Mouse (Mus musculus): ENCODE results near the gene Tst. TPM values are rescaled to one million over a fixed set of nuclear protein-coding genes. Genes with fewer than 3 reads are reported as not detected.

The Tst gene
- polyA plus RNA-seq, 1 experiment from 2014 or later, result 123 TPM

DNA sequence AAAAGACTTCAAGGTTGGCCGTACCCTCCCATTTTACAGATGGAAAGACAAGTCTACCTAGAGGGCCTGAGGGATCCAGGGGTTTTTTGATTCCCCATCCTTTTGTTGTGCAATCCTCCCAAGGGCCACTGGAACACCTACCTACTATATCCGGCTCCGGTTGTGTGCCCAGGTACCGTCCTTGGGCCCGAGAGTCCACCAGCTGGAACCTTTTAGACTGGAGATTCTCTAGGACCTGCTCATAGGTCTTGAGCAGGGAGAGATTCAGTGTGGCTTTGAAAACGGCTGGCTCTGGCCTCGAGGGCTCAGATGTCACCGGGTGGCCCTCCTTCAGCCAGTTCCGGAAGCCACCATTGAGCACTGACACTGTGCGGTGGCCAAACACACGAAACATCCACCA is 609 bp downstream of the Tst start:
- peaks cover 6% of the 10 kb centered on the region; the same call in 1 of the 2 replicates for H3K27me3 ChIP-seq (ENCODE audit: control insufficient read depth, insufficient read depth, low read length)
- H3K4me2 ChIP-seq (ENCODE audit: low read depth, low read length), result peak overlapping the region; percentile 90
- no peaks in the 10 kb centered on the region for H3K36me3 ChIP-seq (ENCODE audit: control insufficient read depth, insufficient read depth, low read length)
- H3K9ac ChIP-seq (ENCODE audit: low read length), result peak overlapping the region; percentile 84
- 51% methylated on average over 11 of the region's 11 CpGs for WGBS
- H3K27ac ChIP-seq (ENCODE audit: low read length), result peak overlapping the region; percentile 99
- peak overlapping the region; percentile 90 for H3K4me3 ChIP-seq (replicated peaks; ENCODE audit: low read length)
- peaks cover 52% of the 10 kb centered on the region for H3K4me1 ChIP-seq (ENCODE audit: control insufficient read depth, insufficient read depth, low read length)
- H3K9me3 ChIP-seq (replicated peaks; ENCODE audit: control insufficient read depth, low read length), result no peaks in the 10 kb centered on the region
- ATAC-seq (ENCODE audit: insufficient read depth, low FRiP score), result no peak

DNA sequence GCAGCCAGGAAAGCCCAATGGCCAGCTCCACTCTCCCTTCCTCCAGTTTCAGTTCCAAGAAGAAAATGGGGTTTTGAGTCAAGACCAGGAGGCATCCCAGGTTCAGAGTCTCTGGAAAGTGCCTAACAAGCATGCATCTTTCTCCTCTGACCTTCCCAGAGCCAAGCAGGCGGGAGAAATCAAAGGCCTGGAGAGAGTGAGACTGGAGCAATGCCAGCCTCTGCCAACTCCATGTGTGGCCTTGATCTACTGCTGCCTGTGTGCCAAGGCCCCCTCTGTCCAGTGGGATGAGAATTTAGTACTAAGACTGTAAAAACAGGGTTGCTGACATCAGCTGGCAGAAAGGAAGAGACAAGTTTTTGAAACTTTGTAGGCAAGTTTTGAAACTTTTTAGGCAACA is 1.8 kb downstream of the Tst start:
- Histone ChIP-seq H3K9me3 (replicated peaks; ENCODE audit: control insufficient read depth, low read length) (no peaks in the 10 kb centered on the region), H3K4me1 (ENCODE audit: control insufficient read depth, insufficient read depth, low read length) (peaks cover 51% of the 10 kb centered on the region), H3K27ac (ENCODE audit: low read length) (peak overlapping the region; percentile 99), H3K9ac (ENCODE audit: low read length) (peak overlapping the region; percentile 84), H3K27me3 (ENCODE audit: control insufficient read depth, insufficient read depth, low read length) (0 out of 2 replicates have a peak, but pooled peaks cover 3% of the 10 kb centered on the region), H3K4me3 (replicated peaks; ENCODE audit: low read length) (peak overlapping the region; percentile 90), H3K4me2 (ENCODE audit: low read depth, low read length) (peak overlapping the region; percentile 90), H3K36me3 (ENCODE audit: control insufficient read depth, insufficient read depth, low read length) (no peaks in the 10 kb centered on the region)
- no peak for ATAC-seq (ENCODE audit: insufficient read depth, low FRiP score)
- 60% methylated on average over 1 of the region's 1 CpGs for WGBS

DNA sequence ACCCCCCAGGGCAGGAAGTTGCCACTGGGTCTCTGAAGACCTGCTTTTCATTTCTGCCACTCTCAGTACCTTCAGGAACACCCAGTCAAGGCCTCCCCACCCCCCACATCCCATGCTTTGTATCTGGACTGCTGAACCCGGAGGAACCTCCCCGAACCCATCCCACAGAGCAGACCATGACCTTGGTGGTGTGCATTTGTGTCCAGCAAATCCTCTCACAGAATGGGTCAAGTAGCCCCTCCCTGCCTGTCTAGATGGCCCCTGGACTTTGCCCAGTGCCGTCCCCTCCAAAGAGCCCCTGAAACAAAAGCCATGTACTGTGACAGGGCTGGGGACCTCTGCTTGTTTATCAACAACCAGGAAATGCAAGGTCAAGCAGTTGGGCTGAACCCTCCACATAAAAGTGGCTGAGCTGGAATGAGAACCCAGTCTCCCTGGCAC is 2.4 kb downstream of the Tst start:
- Histone ChIP-seq H3K4me1 (ENCODE audit: control insufficient read depth, insufficient read depth, low read length) (peaks cover 51% of the 10 kb centered on the region), H3K9ac (ENCODE audit: low read length) (peak overlapping the region; percentile 84), H3K9me3 (replicated peaks; ENCODE audit: control insufficient read depth, low read length) (no peaks in the 10 kb centered on the region), H3K27ac (ENCODE audit: low read length) (peak overlapping the region; percentile 99), H3K4me3 (replicated peaks; ENCODE audit: low read length) (peak overlapping the region; percentile 90), H3K27me3 (ENCODE audit: control insufficient read depth, insufficient read depth, low read length) (no peaks in the 10 kb centered on the region), H3K36me3 (ENCODE audit: control insufficient read depth, insufficient read depth, low read length) (no peaks in the 10 kb centered on the region), H3K4me2 (ENCODE audit: low read depth, low read length) (peak overlapping the region; percentile 90)
- ATAC-seq (ENCODE audit: insufficient read depth, low FRiP score), result no peak
- 56% methylated on average over 3 of the region's 3 CpGs for WGBS

DNA sequence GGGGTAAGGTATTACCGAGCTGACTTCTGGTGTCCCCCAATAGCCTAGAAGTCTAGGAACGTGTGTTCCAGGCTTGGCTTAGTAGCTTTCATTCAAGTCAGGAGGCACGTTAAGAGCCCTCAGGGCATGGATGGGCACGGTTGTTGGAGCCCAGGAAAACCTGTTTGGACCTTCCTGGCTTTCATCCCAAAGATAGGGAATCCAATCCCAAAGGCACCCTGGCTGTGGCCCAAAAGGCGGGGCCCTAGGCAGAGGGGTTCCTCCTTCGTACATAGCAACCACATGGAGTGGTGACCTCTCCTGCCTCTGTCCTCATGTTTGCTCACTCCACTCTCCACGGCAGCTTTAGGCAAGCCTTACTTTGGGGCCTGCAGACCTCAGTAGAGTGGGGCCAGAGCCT is 3.3 kb downstream of the Tst start:
- Histone ChIP-seq H3K36me3 (ENCODE audit: control insufficient read depth, insufficient read depth, low read length) (no peaks in the 10 kb centered on the region), H3K27ac (ENCODE audit: low read length) (peak overlapping the region; percentile 99), H3K9me3 (replicated peaks; ENCODE audit: control insufficient read depth, low read length) (no peaks in the 10 kb centered on the region), H3K4me2 (ENCODE audit: low read depth, low read length) (peak overlapping the region; percentile 90; the same call in 1 of the 2 replicates), H3K4me1 (ENCODE audit: control insufficient read depth, insufficient read depth, low read length) (peaks cover 43% of the 10 kb centered on the region), H3K4me3 (replicated peaks; ENCODE audit: low read length) (no peak overlapping the region), H3K9ac (ENCODE audit: low read length) (peak overlapping the region; percentile 12), H3K27me3 (ENCODE audit: control insufficient read depth, insufficient read depth, low read length) (no peaks in the 10 kb centered on the region)
- WGBS, result 56% methylated on average over 7 of the region's 7 CpGs
- no peak for ATAC-seq (ENCODE audit: insufficient read depth, low FRiP score)

DNA sequence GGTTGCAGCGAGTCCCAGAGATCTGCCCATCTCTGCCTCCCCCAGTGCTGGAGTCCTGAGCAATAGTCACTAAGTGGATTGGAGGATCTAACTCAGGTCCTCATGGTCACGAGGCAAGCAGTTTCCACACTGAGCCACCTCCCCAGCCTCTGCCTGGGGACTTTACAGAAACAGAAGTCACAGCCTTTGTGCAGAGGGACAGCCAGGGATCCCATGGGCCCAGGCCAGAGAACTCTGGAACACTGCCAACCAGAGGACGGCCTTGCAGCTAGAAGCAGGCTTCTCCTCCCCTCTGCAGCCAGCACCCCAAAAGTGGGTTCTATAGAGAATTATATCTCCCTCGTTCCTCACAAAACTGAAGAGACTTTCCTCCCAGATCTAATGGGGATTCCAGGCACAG is 3.8 kb downstream of the Tst start:
- ATAC-seq (ENCODE audit: insufficient read depth, low FRiP score), result no peak
- H3K27me3 ChIP-seq (ENCODE audit: control insufficient read depth, insufficient read depth, low read length), result no peaks in the 10 kb centered on the region
- no peaks in the 10 kb centered on the region for H3K9me3 ChIP-seq (replicated peaks; ENCODE audit: control insufficient read depth, low read length)
- peak overlapping the region; percentile 12 for H3K9ac ChIP-seq (ENCODE audit: low read length)
- 49% methylated on average over 4 of the region's 4 CpGs for WGBS
- H3K27ac ChIP-seq (ENCODE audit: low read length), result peak overlapping the region; percentile 99
- H3K36me3 ChIP-seq (ENCODE audit: control insufficient read depth, insufficient read depth, low read length), result no peaks in the 10 kb centered on the region
- H3K4me3 ChIP-seq (replicated peaks; ENCODE audit: low read length), result no peak overlapping the region
- peak overlapping the region; percentile 90; the same call in 1 of the 2 replicates for H3K4me2 ChIP-seq (ENCODE audit: low read depth, low read length)
- peaks cover 38% of the 10 kb centered on the region for H3K4me1 ChIP-seq (ENCODE audit: control insufficient read depth, insufficient read depth, low read length)

DNA sequence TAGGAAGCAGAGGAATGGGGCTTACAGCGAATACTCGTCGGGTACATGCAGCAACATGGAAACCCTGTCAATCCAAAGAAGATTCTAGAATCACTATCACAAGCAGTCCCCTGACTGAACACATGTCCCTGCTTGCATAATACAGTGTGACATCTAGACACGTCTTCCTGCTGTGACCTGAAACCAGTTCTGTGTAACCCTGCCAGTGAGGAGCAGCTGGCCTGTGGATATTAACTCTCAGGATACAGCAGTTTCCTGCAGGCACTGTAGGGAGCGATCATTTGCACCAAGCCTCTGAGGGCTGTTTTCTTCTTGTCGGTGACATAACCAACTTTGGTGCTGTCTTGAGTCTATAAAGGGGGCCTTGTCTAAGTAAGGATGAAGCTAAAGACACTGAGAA is 4.4 kb downstream of the Tst start:
- peaks cover 38% of the 10 kb centered on the region for H3K4me1 ChIP-seq (ENCODE audit: control insufficient read depth, insufficient read depth, low read length)
- peak overlapping the region; percentile 99 for H3K27ac ChIP-seq (ENCODE audit: low read length)
- H3K9ac ChIP-seq (ENCODE audit: low read length), result peak overlapping the region; percentile 12; the same call in 1 of the 2 replicates
- no peaks in the 10 kb centered on the region for H3K36me3 ChIP-seq (ENCODE audit: control insufficient read depth, insufficient read depth, low read length)
- H3K27me3 ChIP-seq (ENCODE audit: control insufficient read depth, insufficient read depth, low read length), result no peaks in the 10 kb centered on the region
- H3K9me3 ChIP-seq (replicated peaks; ENCODE audit: control insufficient read depth, low read length), result no peaks in the 10 kb centered on the region
- peak overlapping the region; percentile 90; the same call in 1 of the 2 replicates for H3K4me2 ChIP-seq (ENCODE audit: low read depth, low read length)
- ATAC-seq (ENCODE audit: insufficient read depth, low FRiP score), result no peak
- H3K4me3 ChIP-seq (replicated peaks; ENCODE audit: low read length), result no peak overlapping the region
- 70% methylated on average over 6 of the region's 6 CpGs for WGBS

DNA sequence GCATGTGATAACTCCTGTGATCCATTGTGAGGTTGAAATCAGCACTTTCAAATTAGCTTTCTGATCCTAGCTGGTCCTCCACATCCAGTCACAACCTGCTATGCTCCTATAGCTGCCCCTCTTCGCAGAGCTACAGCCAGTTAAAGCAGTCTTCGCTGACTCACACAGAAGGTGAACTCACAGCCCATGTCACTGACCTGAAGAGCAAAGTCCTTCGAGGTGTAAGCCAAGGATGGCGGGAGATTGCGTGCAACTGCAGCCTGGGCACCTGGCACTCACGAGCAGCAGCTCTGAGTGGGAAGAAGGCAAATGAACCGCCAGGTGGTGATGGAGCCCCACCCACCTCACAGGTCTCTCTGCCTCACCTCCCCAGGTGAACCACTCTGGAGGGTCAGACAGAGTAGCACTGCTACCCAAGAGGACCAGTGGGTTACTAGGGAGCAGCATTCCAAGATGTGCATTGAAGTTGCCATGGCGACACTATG is 10.2 kb downstream of the Tst start, which contains the start of gene Tex33:
Tex33 (minus strand) TSS at position 435 of the 485 bp plus-strand sequence.
- no peaks in the 10 kb centered on the region for H3K36me3 ChIP-seq (ENCODE audit: control insufficient read depth, insufficient read depth, low read length)
- H3K4me2 ChIP-seq (ENCODE audit: low read depth, low read length), result no peak within 1 kb of the TSS
- no peak for ATAC-seq (ENCODE audit: insufficient read depth, low FRiP score)
- H3K27me3 ChIP-seq (ENCODE audit: control insufficient read depth, insufficient read depth, low read length), result no peaks in the 10 kb centered on the region
- no peak within 1 kb of the TSS for H3K4me3 ChIP-seq (replicated peaks; ENCODE audit: low read length)
- no peak within 1 kb of the TSS for H3K27ac ChIP-seq (ENCODE audit: low read length)
- H3K9me3 ChIP-seq (replicated peaks; ENCODE audit: control insufficient read depth, low read length), result no peaks in the 10 kb centered on the region
- H3K9ac ChIP-seq (ENCODE audit: low read length), result no peak within 1 kb of the TSS
- H3K4me1 ChIP-seq (ENCODE audit: control insufficient read depth, insufficient read depth, low read length), result no peaks in the 10 kb centered on the region
- WGBS, result 73% methylated on average over 8 of the region's 8 CpGs

DNA sequence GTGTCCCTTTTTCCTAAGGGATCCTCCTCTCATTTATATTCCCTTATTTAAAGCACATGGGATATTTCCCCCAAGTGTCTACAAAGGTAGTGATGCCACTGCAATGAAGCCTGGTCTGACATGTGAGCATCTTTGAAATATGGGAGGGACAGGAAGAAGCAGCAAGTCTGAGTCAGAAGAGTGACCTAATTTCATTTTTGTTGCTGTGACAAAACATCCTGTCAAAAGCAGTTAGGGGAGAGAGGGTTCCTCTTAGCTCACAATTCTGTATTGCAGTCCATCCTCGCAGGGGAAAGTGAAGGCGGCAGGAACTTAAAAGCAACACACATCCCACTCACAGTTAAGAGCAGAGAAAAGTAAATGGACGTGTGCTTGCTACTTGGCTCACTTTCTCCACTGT is 14.9 kb downstream of the Tst start:
- Histone ChIP-seq H3K4me2 (ENCODE audit: low read depth, low read length) (no peak overlapping the region), H3K9me3 (replicated peaks; ENCODE audit: control insufficient read depth, low read length) (no peaks in the 10 kb centered on the region), H3K9ac (ENCODE audit: low read length) (no peak overlapping the region), H3K27me3 (ENCODE audit: control insufficient read depth, insufficient read depth, low read length) (no peaks in the 10 kb centered on the region), H3K36me3 (ENCODE audit: control insufficient read depth, insufficient read depth, low read length) (no peaks in the 10 kb centered on the region), H3K4me1 (ENCODE audit: control insufficient read depth, insufficient read depth, low read length) (no peaks in the 10 kb centered on the region), H3K4me3 (replicated peaks; ENCODE audit: low read length) (no peak overlapping the region), H3K27ac (ENCODE audit: low read length) (no peak overlapping the region)
- WGBS, result 72% methylated on average over 3 of the region's 3 CpGs
- no peak for ATAC-seq (ENCODE audit: insufficient read depth, low FRiP score)

DNA sequence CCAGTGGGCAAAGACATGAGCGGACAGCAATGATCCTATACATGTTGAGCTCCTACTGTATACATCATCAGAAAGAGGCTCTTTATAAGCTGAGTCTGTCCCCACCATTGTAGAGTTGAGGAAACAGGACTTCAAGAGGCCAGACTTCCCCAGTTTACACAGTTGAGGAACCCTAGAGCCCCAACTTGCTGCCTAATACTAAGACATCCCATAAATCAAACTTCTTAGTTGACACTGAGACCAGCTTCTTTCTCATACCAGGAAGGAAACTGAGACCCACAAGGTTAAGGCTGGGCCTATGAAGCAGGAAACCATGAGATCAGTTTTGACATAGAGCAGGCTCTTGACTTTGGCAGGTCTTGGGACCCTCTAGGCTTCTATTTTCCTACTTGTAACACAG is 20.1 kb downstream of the Tst start:
- WGBS, result 91% methylated on average over 1 of the region's 1 CpGs
- Histone ChIP-seq H3K36me3 (ENCODE audit: control insufficient read depth, insufficient read depth, low read length) (no peaks in the 10 kb centered on the region), H3K4me3 (replicated peaks; ENCODE audit: low read length) (no peak overlapping the region), H3K9me3 (replicated peaks; ENCODE audit: control insufficient read depth, low read length) (no peaks in the 10 kb centered on the region), H3K27ac (ENCODE audit: low read length) (no peak overlapping the region), H3K9ac (ENCODE audit: low read length) (no peak overlapping the region), H3K4me2 (ENCODE audit: low read depth, low read length) (no peak overlapping the region), H3K4me1 (ENCODE audit: control insufficient read depth, insufficient read depth, low read length) (no peaks in the 10 kb centered on the region), H3K27me3 (ENCODE audit: control insufficient read depth, insufficient read depth, low read length) (no peaks in the 10 kb centered on the region)
- ATAC-seq (ENCODE audit: insufficient read depth, low FRiP score), result no peak

Data from stomach, embryonic 16.5 days (tissue).